Mouse (Mus musculus) G1E (cell line): ENCODE measurements around the gene Cuta. TPM values are rescaled to one million over a fixed set of nuclear protein-coding genes. Genes with fewer than 3 reads are reported as not detected.
A peak's percentile ranks its signal among the peaks of the same experiment; 100 is the strongest.
"Not testable (repeated sequence)": the region's sequence is repeated elsewhere in the genome, so short reads cannot be mapped to it uniquely, and the experiment has no call there.

Experiments
- ATAC-seq: 2 replicates; pipeline ENCODE4 v1.8.0; 2016; ENCODE audit warnings: mild to moderate bottlenecking; ENCODE audit not compliant: insufficient number of reproducible peaks, poor library complexity, low FRiP score, severe bottlenecking; ENCODE audit errors: extremely low read depth
- DNase-seq: peaks from one replicate; pipeline ENCODE4 v3.0.0; 2012; ENCODE audit warnings: low spot score
- H3K27me3 ChIP-seq: 2 replicates; pipeline ENCODE4 v1.6.1; 2012; ENCODE audit warnings: mild to moderate bottlenecking, low read length, inconsistent platforms; ENCODE audit not compliant: insufficient read depth
- H3K36me3 ChIP-seq: replicated peaks from 2 replicates; pipeline ENCODE3; 2012; ENCODE audit warnings: mild to moderate bottlenecking, inconsistent platforms
- H3K4me1 ChIP-seq: 2 replicates; pipeline ENCODE4 v1.6.1; 2012; ENCODE audit warnings: low read depth, low read length, inconsistent platforms, mixed read lengths; ENCODE audit not compliant: insufficient read depth
- H3K4me3 ChIP-seq: 2 replicates; pipeline ENCODE4 v1.5.1; 2012; ENCODE audit warnings: low read depth, mild to moderate bottlenecking, inconsistent platforms, low read length, moderate library complexity, mixed read lengths
- H3K9me3 ChIP-seq: replicated peaks from 2 replicates; pipeline ENCODE4 v1.6.1; 2012; ENCODE audit warnings: inconsistent platforms
- CTCF ChIP-seq: IDR thresholded peaks from 2 replicates; pipeline ENCODE4 v1.5.1; 2012; ENCODE audit warnings: low read depth, low read length, inconsistent platforms, mixed read lengths
- GATA1 ChIP-seq: IDR thresholded peaks from 2 replicates; pipeline ENCODE4 v1.6.1; 2012; ENCODE audit warnings: borderline replicate concordance, low read length, inconsistent platforms, mixed read lengths
- GATA2 ChIP-seq: IDR thresholded peaks from 2 replicates; pipeline ENCODE4 v1.6.1; 2012; ENCODE audit warnings: low read depth, low read length, inconsistent platforms, borderline replicate concordance
- POLR2AphosphoS5 ChIP-seq: IDR thresholded peaks from 2 replicates; pipeline ENCODE4 v1.6.1; 2012; ENCODE audit warnings: low read depth, low read length, inconsistent platforms; ENCODE audit not compliant: insufficient replicate concordance
- TAL1 ChIP-seq: conservative IDR thresholded peaks from 2 replicates; pipeline ENCODE4 v1.6.1; 2012; ENCODE audit warnings: low read depth, low read length, inconsistent platforms, mixed read lengths
- polyA plus RNA-seq: library from polyadenylated mRNA; stranded (reverse); fragments of >175 nt; gene quantifications from 2 replicates; pipeline ENCODE4 v1.2.3, GENCODE M21; 2012
- total RNA-seq, 2 experiments: library from RNA; stranded (forward) in 1 of 2; stranded (reverse) in 1 of 2; fragments of 200-1000 nt in 1 of 2; fragments of >200 nt in 1 of 2; fragmentation: Nextera tagmentation in 1 of 2; gene quantifications; 2 replicates each; pipeline ENCODE4 v1.2.3; 2014 to 2017

Gene Cuta
- 319 and 371 TPM in 2 replicates for total RNA-seq (2014; fragmentation: Nextera tagmentation)
- total RNA-seq (2017): 182 and 190 TPM in 2 replicates
- 526 and 563 TPM in 2 replicates for polyA plus RNA-seq

GRCm38 (mm10) chr17:26939178-26939972 is at the start of gene Cuta:
Gene Cuta, minus strand, starts transcription at chr17:26939569.
- Histone ChIP-seq H3K27me3 (no peaks in the 10 kb centered on the region; the same call in 1 of the 2 replicates), H3K4me1 (peaks cover 80% of the 10 kb centered on the region), H3K36me3 (peaks cover 43% of the 10 kb centered on the region), H3K4me3 (peak within 1 kb of the TSS; percentile 82), H3K9me3 (no peaks in the 10 kb centered on the region)
- DNase-seq (peak; percentile 96), ATAC-seq (peak; percentile 73)
- TF ChIP-seq GATA1 (no peak), POLR2AphosphoS5 (no peak), TAL1 (no peak), CTCF (no peak), GATA2 (no peak)

DNA sequence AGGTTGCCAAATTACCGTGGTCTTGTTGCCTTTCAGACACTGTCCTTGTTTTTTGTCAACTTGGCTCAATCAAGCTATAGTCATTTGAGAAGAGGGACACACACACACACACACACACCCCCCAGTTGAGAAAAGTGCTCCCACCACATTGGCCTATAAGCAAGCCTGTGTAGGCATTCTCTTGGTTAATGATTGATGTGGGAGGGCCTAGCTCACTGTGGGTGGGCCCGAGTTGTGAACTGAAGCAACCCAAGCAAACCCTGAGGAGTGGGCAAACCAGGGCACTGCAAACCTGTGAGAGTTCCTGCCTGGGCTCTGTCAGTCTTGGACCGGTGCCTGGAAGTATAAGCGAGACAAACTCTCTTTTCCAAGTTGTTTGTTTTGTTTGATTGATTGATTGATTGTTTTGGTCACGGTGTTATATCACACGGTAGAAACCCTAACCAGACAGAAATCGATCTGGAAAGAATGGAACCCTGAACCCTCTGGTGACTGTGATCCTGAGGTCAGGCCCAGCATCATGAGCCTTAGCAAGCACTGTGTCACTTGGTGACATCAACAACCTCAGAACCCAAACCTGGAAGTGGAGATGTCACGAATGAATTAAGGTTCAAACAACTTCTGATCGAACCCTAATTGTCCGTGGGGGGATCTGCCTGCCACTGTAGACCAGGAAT is 46.3 kb upstream of the Cuta start:
- TF ChIP-seq POLR2AphosphoS5: no peak
- no peak for TF ChIP-seq CTCF
- no peak for TF ChIP-seq GATA2
- no peak for TF ChIP-seq GATA1
- TF ChIP-seq TAL1: no peak

DNA sequence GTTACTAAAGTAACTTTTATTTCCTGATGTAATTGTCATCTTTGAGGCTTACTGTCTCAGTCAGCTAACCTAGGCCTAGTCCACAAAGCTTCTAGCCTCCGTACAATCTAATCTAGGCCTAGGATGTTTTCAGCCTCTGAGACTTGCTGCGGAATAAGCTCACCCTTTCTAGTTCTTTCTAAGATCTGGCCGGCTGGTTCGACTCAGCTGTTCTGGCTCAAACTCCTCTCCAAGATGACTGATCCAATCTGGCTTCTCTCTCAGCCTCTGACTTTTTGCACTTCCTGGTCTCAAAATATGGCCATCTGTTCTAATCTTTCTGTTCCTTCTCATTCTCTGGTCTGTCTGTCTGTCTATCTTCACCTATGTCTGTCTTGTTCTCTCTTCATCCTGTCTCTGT is 44.0 kb upstream of the Cuta start:
- peaks cover 33% of the 10 kb centered on the region for H3K36me3 ChIP-seq
- TF ChIP-seq GATA1: no peak
- TF ChIP-seq TAL1: no peak
- no peak for TF ChIP-seq GATA2
- no peak for TF ChIP-seq POLR2AphosphoS5
- TF ChIP-seq CTCF: no peak
- H3K4me3 ChIP-seq: no peak overlapping the region
- ATAC-seq (no peak), DNase-seq (no peak)
- 0 out of 2 replicates have a peak, but pooled peaks cover 4% of the 10 kb centered on the region for H3K27me3 ChIP-seq
- H3K9me3 ChIP-seq: no peaks in the 10 kb centered on the region
- H3K4me1 ChIP-seq: peaks cover 18% of the 10 kb centered on the region

More for the DNA sequence above, 46.3 kb upstream of the Cuta start:
- H3K4me1 ChIP-seq: peaks cover 5% of the 10 kb centered on the region
- ATAC-seq: no peak
- peaks cover 11% of the 10 kb centered on the region for H3K36me3 ChIP-seq
- DNase-seq: no peak
- H3K4me3 ChIP-seq: no peak overlapping the region
- H3K9me3 ChIP-seq: no peaks in the 10 kb centered on the region
- H3K27me3 ChIP-seq: 0 out of 2 replicates have a peak, but pooled peaks cover 4% of the 10 kb centered on the region

DNA sequence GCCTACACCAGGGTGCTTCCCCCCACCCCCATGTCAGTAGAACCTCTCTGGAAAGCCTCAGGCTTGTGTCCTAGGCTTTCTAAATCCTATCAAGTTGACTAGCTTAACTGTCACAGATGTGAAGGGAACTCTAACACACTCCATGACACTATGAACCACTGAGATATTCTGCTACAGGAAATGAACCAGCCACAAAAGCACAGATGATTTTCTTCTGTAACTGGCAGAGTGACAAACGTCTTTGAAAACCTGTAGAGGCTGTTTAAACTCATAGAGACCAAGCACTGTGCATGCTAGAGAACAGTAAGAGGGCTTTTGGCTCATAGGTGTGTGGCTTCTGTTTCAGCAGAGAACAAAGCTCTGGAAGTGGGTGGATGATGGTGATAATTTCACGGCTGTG is 41.7 kb upstream of the Cuta start:
- DNase-seq (no peak), ATAC-seq (no peak)
- Histone ChIP-seq H3K4me1 (peaks cover 25% of the 10 kb centered on the region), H3K36me3 (peaks cover 55% of the 10 kb centered on the region), H3K27me3 (no peaks in the 10 kb centered on the region), H3K4me3 (no peak overlapping the region), H3K9me3 (no peaks in the 10 kb centered on the region)
- TF ChIP-seq TAL1 (no peak), GATA1 (no peak)

- Histone ChIP-seq H3K4me3 (no peak overlapping the region), H3K36me3 (peaks cover 71% of the 10 kb centered on the region), H3K9me3 (no peaks in the 10 kb centered on the region), H3K27me3 (no peaks in the 10 kb centered on the region), H3K4me1 (peaks cover 40% of the 10 kb centered on the region)
- ATAC-seq (no peak), DNase-seq (no peak)
- TF ChIP-seq GATA1 (no peak), CTCF (no peak), GATA2 (no peak), TAL1 (no peak), POLR2AphosphoS5 (no peak)
These were observed 40.1 kb upstream of the Cuta start for GRCm38 (mm10) chr17:26979426-26979825.

- ATAC-seq, H3K4me3 ChIP-seq, DNase-seq, H3K27me3 ChIP-seq, H3K9me3 ChIP-seq: not testable (repeated sequence)
- H3K4me1 ChIP-seq: peaks cover 51% of the 10 kb centered on the region
- H3K36me3 ChIP-seq: peaks cover 79% of the 10 kb centered on the region
These were observed 38.0 kb upstream of the Cuta start for GRCm38 (mm10) chr17:26977354-26977753.
